Mouse (Mus musculus): ENCODE results near the gene Ccdc33. TPM values are rescaled to one million over a fixed set of nuclear protein-coding genes. Genes with fewer than 3 reads are reported as not detected.

Ccdc33 gene
- total and polyA plus RNA-seq, 2 experiments from 2014 or later: not detected

GRCm38 (mm10) chr9:58047061-58047460, 71.6 kb downstream of the Ccdc33 start:
- WGBS: 44% methylated on average over 10 of the region's 10 CpGs
- peaks cover 14% of the 10 kb centered on the region; the same call in 1 of the 2 replicates for H3K27me3 ChIP-seq (ENCODE audit: control insufficient read depth, insufficient read depth, low read length)
- no peak for ATAC-seq (ENCODE audit: insufficient read depth, low read depth)

GRCm38 (mm10) chr9:58045646-58046045, 73.0 kb downstream of the Ccdc33 start:
- H3K36me3 ChIP-seq (replicated peaks; ENCODE audit: control insufficient read depth, insufficient read depth, low read length): no peaks in the 10 kb centered on the region
- no peak for DNase-seq (ENCODE audit: low spot score)
- H3K9me3 ChIP-seq (replicated peaks; ENCODE audit: control insufficient read depth, low read length): no peaks in the 10 kb centered on the region
- peaks cover 11% of the 10 kb centered on the region; the same call in 1 of the 2 replicates for H3K27me3 ChIP-seq (ENCODE audit: control insufficient read depth, insufficient read depth, low read length)
- no peak overlapping the region for H3K4me2 ChIP-seq (ENCODE audit: low read depth, low read length)
- no peak overlapping the region for H3K4me3 ChIP-seq (ENCODE audit: low read depth, low read length)
- ATAC-seq (ENCODE audit: insufficient read depth, low read depth): no peak
- TF ChIP-seq EP300 (IDR thresholded peaks at IDR 0.05; ENCODE audit: low read depth) (no peak), CTCF (IDR thresholded peaks at IDR 0.05; ENCODE audit: low read depth) (no peak)
- no peak overlapping the region for H3K27ac ChIP-seq (ENCODE audit: low read depth)
- no peak overlapping the region for H3K9ac ChIP-seq (replicated peaks; ENCODE audit: low read depth, low read length)
- WGBS: 38% methylated on average over 4 of the region's 4 CpGs
- peaks cover 6% of the 10 kb centered on the region for H3K4me1 ChIP-seq (ENCODE audit: control insufficient read depth, insufficient read depth)

More at GRCm38 (mm10) chr9:58047061-58047460, 71.6 kb downstream of the Ccdc33 start:
- Histone ChIP-seq H3K27ac (ENCODE audit: low read depth) (no peak overlapping the region), H3K9ac (replicated peaks; ENCODE audit: low read depth, low read length) (no peak overlapping the region), H3K36me3 (replicated peaks; ENCODE audit: control insufficient read depth, insufficient read depth, low read length) (no peaks in the 10 kb centered on the region), H3K4me2 (ENCODE audit: low read depth, low read length) (no peak overlapping the region), H3K4me3 (ENCODE audit: low read depth, low read length) (no peak overlapping the region), H3K9me3 (replicated peaks; ENCODE audit: control insufficient read depth, low read length) (no peaks in the 10 kb centered on the region), H3K4me1 (ENCODE audit: control insufficient read depth, insufficient read depth) (peaks cover 6% of the 10 kb centered on the region)
- TF ChIP-seq CTCF (IDR thresholded peaks at IDR 0.05; ENCODE audit: low read depth) (no peak), EP300 (IDR thresholded peaks at IDR 0.05; ENCODE audit: low read depth) (no peak)
- DNase-seq (ENCODE audit: low spot score): no peak

GRCm38 (mm10) chr9:58044828-58045227, 73.8 kb downstream of the Ccdc33 start:
- no peak for ATAC-seq (ENCODE audit: insufficient read depth, low read depth)
- WGBS: 47% methylated on average over 10 of the region's 10 CpGs
- H3K4me1 ChIP-seq (ENCODE audit: control insufficient read depth, insufficient read depth): peaks cover 6% of the 10 kb centered on the region

GRCm38 (mm10) chr9:58043496-58044017, 75.1 kb downstream of the Ccdc33 start:
- DNase-seq (ENCODE audit: low spot score) (no peak), ATAC-seq (ENCODE audit: insufficient read depth, low read depth) (no peak)
- H3K27ac ChIP-seq (ENCODE audit: low read depth): no peak overlapping the region
- H3K9ac ChIP-seq (replicated peaks; ENCODE audit: low read depth, low read length): no peak overlapping the region
- no peak for TF ChIP-seq EP300 (IDR thresholded peaks at IDR 0.05; ENCODE audit: low read depth)
- TF ChIP-seq CTCF (IDR thresholded peaks at IDR 0.05; ENCODE audit: low read depth): no peak
- no peaks in the 10 kb centered on the region for H3K36me3 ChIP-seq (replicated peaks; ENCODE audit: control insufficient read depth, insufficient read depth, low read length)
- H3K9me3 ChIP-seq (replicated peaks; ENCODE audit: control insufficient read depth, low read length): no peaks in the 10 kb centered on the region
- H3K4me2 ChIP-seq (ENCODE audit: low read depth, low read length): no peak overlapping the region
- no peak overlapping the region for H3K4me3 ChIP-seq (ENCODE audit: low read depth, low read length)
- peaks cover 5% of the 10 kb centered on the region for H3K4me1 ChIP-seq (ENCODE audit: control insufficient read depth, insufficient read depth)
- H3K27me3 ChIP-seq (ENCODE audit: control insufficient read depth, insufficient read depth, low read length): 0 out of 2 replicates have a peak, but pooled peaks cover 6% of the 10 kb centered on the region
- WGBS: 84% methylated on average over 10 of the region's 10 CpGs

More at GRCm38 (mm10) chr9:58044828-58045227, 73.8 kb downstream of the Ccdc33 start:
- no peak overlapping the region for H3K4me3 ChIP-seq (ENCODE audit: low read depth, low read length)
- H3K9me3 ChIP-seq (replicated peaks; ENCODE audit: control insufficient read depth, low read length): no peaks in the 10 kb centered on the region
- DNase-seq (ENCODE audit: low spot score): no peak
- H3K27ac ChIP-seq (ENCODE audit: low read depth): no peak overlapping the region
- 0 out of 2 replicates have a peak, but pooled peaks cover 6% of the 10 kb centered on the region for H3K27me3 ChIP-seq (ENCODE audit: control insufficient read depth, insufficient read depth, low read length)
- H3K36me3 ChIP-seq (replicated peaks; ENCODE audit: control insufficient read depth, insufficient read depth, low read length): no peaks in the 10 kb centered on the region
- no peak overlapping the region for H3K9ac ChIP-seq (replicated peaks; ENCODE audit: low read depth, low read length)
- H3K4me2 ChIP-seq (ENCODE audit: low read depth, low read length): no peak overlapping the region
- TF ChIP-seq CTCF (IDR thresholded peaks at IDR 0.05; ENCODE audit: low read depth): no peak

- ATAC-seq (ENCODE audit: insufficient read depth, low read depth): 0 out of 2 replicates have a peak, but pooled peaks have one; percentile 30
- no peak overlapping the region for H3K4me3 ChIP-seq (ENCODE audit: low read depth, low read length)
- no peak overlapping the region for H3K4me2 ChIP-seq (ENCODE audit: low read depth, low read length)
- H3K27ac ChIP-seq (ENCODE audit: low read depth): no peak overlapping the region
- H3K9ac ChIP-seq (replicated peaks; ENCODE audit: low read depth, low read length): no peak overlapping the region
- H3K4me1 ChIP-seq (ENCODE audit: control insufficient read depth, insufficient read depth): no peaks in the 10 kb centered on the region; the same call in 1 of the 2 replicates
- 36% methylated on average over 10 of the region's 10 CpGs for WGBS
- no peak for TF ChIP-seq CTCF (IDR thresholded peaks at IDR 0.05; ENCODE audit: low read depth)
- TF ChIP-seq EP300 (IDR thresholded peaks at IDR 0.05; ENCODE audit: low read depth): no peak
- H3K27me3 ChIP-seq (ENCODE audit: control insufficient read depth, insufficient read depth, low read length): peaks cover 15% of the 10 kb centered on the region
- no peak for DNase-seq (ENCODE audit: low spot score)
- no peaks in the 10 kb centered on the region for H3K9me3 ChIP-seq (replicated peaks; ENCODE audit: control insufficient read depth, low read length)
- H3K36me3 ChIP-seq (replicated peaks; ENCODE audit: control insufficient read depth, insufficient read depth, low read length): no peaks in the 10 kb centered on the region
Observed at GRCm38 (mm10) chr9:58042391-58042790, 76.2 kb downstream of the Ccdc33 start.

- 66% methylated on average over 4 of the region's 4 CpGs for WGBS
- peaks cover 25% of the 10 kb centered on the region for H3K27me3 ChIP-seq (ENCODE audit: control insufficient read depth, insufficient read depth, low read length)
- H3K9ac ChIP-seq (replicated peaks; ENCODE audit: low read depth, low read length): no peak overlapping the region
- H3K4me3 ChIP-seq (ENCODE audit: low read depth, low read length): no peak overlapping the region
- H3K9me3 ChIP-seq (replicated peaks; ENCODE audit: control insufficient read depth, low read length): no peaks in the 10 kb centered on the region
- no peaks in the 10 kb centered on the region; the same call in 1 of the 2 replicates for H3K4me1 ChIP-seq (ENCODE audit: control insufficient read depth, insufficient read depth)
- H3K4me2 ChIP-seq (ENCODE audit: low read depth, low read length): no peak overlapping the region
- ATAC-seq (ENCODE audit: insufficient read depth, low read depth) (no peak), DNase-seq (ENCODE audit: low spot score) (no peak)
- TF ChIP-seq CTCF (IDR thresholded peaks at IDR 0.05; ENCODE audit: low read depth): no peak
- TF ChIP-seq EP300 (IDR thresholded peaks at IDR 0.05; ENCODE audit: low read depth): no peak
- H3K27ac ChIP-seq (ENCODE audit: low read depth): no peak overlapping the region
- H3K36me3 ChIP-seq (replicated peaks; ENCODE audit: control insufficient read depth, insufficient read depth, low read length): no peaks in the 10 kb centered on the region
Observed at GRCm38 (mm10) chr9:58040977-58041376, 77.6 kb downstream of the Ccdc33 start.

Data from heart, postnatal 0 days (tissue).